20 mouse cellular contexts compared by ENCODE assay signal in the genomic region with DNA sequence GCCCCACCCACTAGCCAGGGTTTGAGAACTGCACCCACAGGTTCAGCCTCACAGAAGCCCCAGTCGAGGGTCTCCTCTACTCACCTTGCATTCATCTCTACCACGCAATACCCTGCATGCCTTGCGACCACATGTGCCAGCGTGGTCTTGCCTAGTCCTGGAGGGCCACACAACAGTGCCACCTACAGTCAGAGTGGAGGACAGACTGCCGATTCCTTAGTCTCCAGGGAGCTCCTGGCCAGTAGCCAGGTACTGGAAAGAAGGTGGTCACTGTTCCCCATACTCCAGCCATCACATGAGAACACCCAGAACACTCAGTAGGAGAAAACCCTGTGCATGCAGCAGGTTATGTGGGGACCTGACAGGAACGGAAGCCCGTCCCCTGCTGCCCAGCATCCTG. TPM values are rescaled to one million over a fixed set of nuclear protein-coding genes. Genes with fewer than 3 reads are reported as not detected.
DNase-seq lines count a peak whose midpoint lies in the region; ATAC-seq and TF ChIP-seq lines count a peak whose summit lies in the region.
"Had no signal": no experiment of that assay in that cellular context is flagged by ENCODE, and none has a peak within 500 bp of the region (broad histone marks: within the 10 kb centered on the region; RNA-seq: fewer than 3 reads in every experiment).

No protein-coding gene starts in this region.

- TF ChIP-seq EP300 in liver, postnatal 0 days (IDR thresholded peaks at IDR 0.05; ENCODE audit: low read depth), result no peak
- no peak for TF ChIP-seq EP300 in MEL (IDR thresholded peaks at IDR 0.05; ENCODE audit: low read depth in 1 of 2, low read length in 2 of 2)

- H3K4me2 ChIP-seq in hindbrain, embryonic 16.5 days (ENCODE audit: low read length), result no peak overlapping the region
- no peak overlapping the region for H3K4me2 ChIP-seq in liver, postnatal 0 days (ENCODE audit: low read depth, low read length)
- no peak overlapping the region for H3K4me2 ChIP-seq in liver, embryonic 12.5 days
- no peak overlapping the region for H3K4me2 ChIP-seq in embryonic facial prominence, embryonic 11.5 days (ENCODE audit: low read depth, low read length)
- H3K4me2 ChIP-seq: embryonic facial prominence, embryonic 12.5 days; heart, embryonic 12.5 days; hindbrain, embryonic 15.5 days; stomach, embryonic 15.5 days had no signal

- DNase-seq in hindbrain, embryonic 10.5 days (ENCODE audit: low spot score), result peak; percentile 15
- no peak for DNase-seq in liver, postnatal 0 days
- DNase-seq in MEL (ENCODE audit: low read depth, low spot score), result peak; percentile 54
- DNase-seq in embryonic facial prominence, embryonic 11.5 days (ENCODE audit: low spot score), result peak; percentile 15
- no peak for DNase-seq in c-Kit-positive CD71-positive TER-119-positive erythroid progenitor cells, embryonic 14.5 days (ENCODE audit: low spot score)
- DNase-seq in frontal cortex, postnatal 36 days (ENCODE audit: low spot score in 2 of 2), result no peak
- DNase-seq: adrenal gland, postnatal 36 days; cerebellum, adult 18-20 months; layer of hippocampus, postnatal 36 days; lung, postnatal 4 days; right cerebral cortex, postnatal 4 days had no signal

- H3K9me3 ChIP-seq in hindbrain, embryonic 10.5 days, result no peaks in the 10 kb centered on the region
- no peaks in the 10 kb centered on the region for H3K9me3 ChIP-seq in hindbrain, embryonic 16.5 days (ENCODE audit: control insufficient read depth, low read length)
- no peaks in the 10 kb centered on the region for H3K9me3 ChIP-seq in liver, postnatal 0 days (ENCODE audit: low read length)
- no peaks in the 10 kb centered on the region for H3K9me3 ChIP-seq in liver, embryonic 12.5 days (replicated peaks)
- H3K9me3 ChIP-seq in MEL (replicated peaks; ENCODE audit: insufficient read depth, low read length), result no peaks in the 10 kb centered on the region
- no peaks in the 10 kb centered on the region for H3K9me3 ChIP-seq in embryonic facial prominence, embryonic 11.5 days (replicated peaks; ENCODE audit: control insufficient read depth, low read length)
- H3K9me3 ChIP-seq: embryonic facial prominence, embryonic 12.5 days; forebrain, embryonic 10.5 days; heart, embryonic 12.5 days; hindbrain, embryonic 15.5 days; stomach, embryonic 15.5 days had no signal

- H3K27me3 ChIP-seq in hindbrain, embryonic 10.5 days (ENCODE audit: insufficient read depth, poor library complexity, severe bottlenecking), result peaks cover 5% of the 10 kb centered on the region
- no peaks in the 10 kb centered on the region for H3K27me3 ChIP-seq in hindbrain, embryonic 16.5 days (replicated peaks; ENCODE audit: control insufficient read depth, insufficient read depth, low read length)
- H3K27me3 ChIP-seq in liver, postnatal 0 days (ENCODE audit: insufficient read depth, low read length), result no peaks in the 10 kb centered on the region
- no peaks in the 10 kb centered on the region for H3K27me3 ChIP-seq in liver, embryonic 12.5 days (replicated peaks)
- H3K27me3 ChIP-seq in MEL (ENCODE audit: control insufficient read depth in 1 of 2, insufficient read depth in 2 of 2, low read length in 2 of 2), result no peaks in the 10 kb centered on the region
- H3K27me3 ChIP-seq in embryonic facial prominence, embryonic 11.5 days (ENCODE audit: control insufficient read depth, insufficient read depth, low read length), result no peaks in the 10 kb centered on the region
- H3K27me3 ChIP-seq: embryonic facial prominence, embryonic 12.5 days; hindbrain, embryonic 15.5 days; stomach, embryonic 15.5 days had no signal

- TF ChIP-seq RAD21 in MEL (IDR thresholded peaks at IDR 0.05; ENCODE audit: low read depth, low read length), result no peak

- ATAC-seq in hindbrain, embryonic 16.5 days, result no peak
- no peak for ATAC-seq in liver, postnatal 0 days
- no peak for ATAC-seq in liver, embryonic 12.5 days
- ATAC-seq in embryonic facial prominence, embryonic 11.5 days (replicated peaks; ENCODE audit: insufficient number of reproducible peaks, low FRiP score, low TSS enrichment, low read depth), result no peak

- peaks cover 43% of the 10 kb centered on the region for H3K4me1 ChIP-seq in hindbrain, embryonic 10.5 days (replicated peaks)
- peaks cover 17% of the 10 kb centered on the region for H3K4me1 ChIP-seq in hindbrain, embryonic 16.5 days (ENCODE audit: control insufficient read depth, insufficient read depth, low read depth, low read length)
- peaks cover 18% of the 10 kb centered on the region for H3K4me1 ChIP-seq in liver, postnatal 0 days (ENCODE audit: insufficient read depth)
- H3K4me1 ChIP-seq in liver, embryonic 12.5 days, result peaks cover 35% of the 10 kb centered on the region
- peaks cover 0 to 16% of the 10 kb centered on the region in 2 experiments; a peak in 2 of 4 replicates for H3K4me1 ChIP-seq in MEL (ENCODE audit: control insufficient read depth in 1 of 2, insufficient read depth in 2 of 2, low read length in 2 of 2)
- peaks cover 5% of the 10 kb centered on the region for H3K4me1 ChIP-seq in embryonic facial prominence, embryonic 11.5 days (ENCODE audit: control insufficient read depth, insufficient read depth, low read length)

- H3K36me3 ChIP-seq in hindbrain, embryonic 10.5 days, result peaks cover 72% of the 10 kb centered on the region
- H3K36me3 ChIP-seq in hindbrain, embryonic 16.5 days (ENCODE audit: control insufficient read depth, insufficient read depth, low read length), result no peaks in the 10 kb centered on the region; the same call in 1 of the 2 replicates
- H3K36me3 ChIP-seq in liver, postnatal 0 days (replicated peaks; ENCODE audit: insufficient read depth, low read length), result no peaks in the 10 kb centered on the region; the same call in none of the 2 replicates
- H3K36me3 ChIP-seq in liver, embryonic 12.5 days, result peaks cover 72% of the 10 kb centered on the region
- no peaks in the 10 kb centered on the region for H3K36me3 ChIP-seq in MEL (ENCODE audit: control insufficient read depth in 1 of 2, insufficient read depth in 2 of 2, low read length in 2 of 2)
- H3K36me3 ChIP-seq in embryonic facial prominence, embryonic 11.5 days (replicated peaks; ENCODE audit: control insufficient read depth, insufficient read depth, low read depth, low read length), result no peaks in the 10 kb centered on the region; the same call in 1 of the 2 replicates
- H3K36me3 ChIP-seq: hindbrain, embryonic 15.5 days had no signal

- H3K79me2 ChIP-seq in MEL (ENCODE audit: control insufficient read depth, insufficient read depth, low read length, poor library complexity), result peaks cover 8% of the 10 kb centered on the region

- H3K9ac ChIP-seq in hindbrain, embryonic 16.5 days (ENCODE audit: low read depth, low read length), result no peak overlapping the region
- no peak overlapping the region; the same call in 1 of the 2 replicates for H3K9ac ChIP-seq in liver, postnatal 0 days (replicated peaks)
- no peak overlapping the region for H3K9ac ChIP-seq in liver, embryonic 12.5 days
- H3K9ac ChIP-seq in MEL (ENCODE audit: control insufficient read depth, low read depth, low read length, poor library complexity, severe bottlenecking), result no peak overlapping the region
- no peak overlapping the region for H3K9ac ChIP-seq in embryonic facial prominence, embryonic 11.5 days (replicated peaks; ENCODE audit: low read length)
- H3K9ac ChIP-seq: embryonic facial prominence, embryonic 12.5 days; heart, embryonic 12.5 days; hindbrain, embryonic 15.5 days; stomach, embryonic 15.5 days had no signal

- peak overlapping the region; percentile 13; the same call in 1 of the 2 replicates for H3K4me3 ChIP-seq in hindbrain, embryonic 10.5 days
- no peak overlapping the region for H3K4me3 ChIP-seq in hindbrain, embryonic 16.5 days (ENCODE audit: low read length)
- no peak overlapping the region for H3K4me3 ChIP-seq in liver, postnatal 0 days (ENCODE audit: low read depth, low read length)
- no peak overlapping the region for H3K4me3 ChIP-seq in liver, embryonic 12.5 days
- H3K4me3 ChIP-seq in MEL (ENCODE audit: control insufficient read depth in 1 of 2, insufficient read depth in 1 of 2, low read depth in 2 of 2, low read length in 2 of 2), result no peak overlapping the region
- no peak overlapping the region for H3K4me3 ChIP-seq in embryonic facial prominence, embryonic 11.5 days (ENCODE audit: low read depth, low read length)
- H3K4me3 ChIP-seq: embryonic facial prominence, embryonic 12.5 days; forebrain, embryonic 10.5 days; heart, embryonic 12.5 days; hindbrain, embryonic 15.5 days; stomach, embryonic 15.5 days had no signal

- 79% methylated on average over 7 of the region's 7 CpGs for WGBS in hindbrain, embryonic 10.5 days
- WGBS in hindbrain, embryonic 16.5 days, result 87% methylated on average over 7 of the region's 7 CpGs
- WGBS in liver, postnatal 0 days (ENCODE audit: insufficient replicate concordance), result 86% methylated on average over 7 of the region's 7 CpGs
- 76% methylated on average over 7 of the region's 7 CpGs for WGBS in liver, embryonic 12.5 days (ENCODE audit: insufficient replicate concordance)
- 78% methylated on average over 7 of the region's 7 CpGs for whole genome bisulfite sequencing in embryonic facial prominence, embryonic 11.5 days

- no peak for TF ChIP-seq POLR2A in MEL (IDR thresholded peaks at IDR 0.05; ENCODE audit: control insufficient read depth in 1 of 2, insufficient read depth in 1 of 2, low read depth in 1 of 2, low read length in 2 of 2, poor library complexity in 1 of 2)

- no peak overlapping the region for H3K27ac ChIP-seq in hindbrain, embryonic 10.5 days
- H3K27ac ChIP-seq in hindbrain, embryonic 16.5 days (ENCODE audit: low read depth, low read length), result no peak overlapping the region
- H3K27ac ChIP-seq in liver, postnatal 0 days (ENCODE audit: low read depth), result no peak overlapping the region
- no peak overlapping the region for H3K27ac ChIP-seq in liver, embryonic 12.5 days
- no peak overlapping the region for H3K27ac ChIP-seq in MEL (ENCODE audit: control insufficient read depth, low read depth, low read length)
- H3K27ac ChIP-seq in embryonic facial prominence, embryonic 11.5 days (replicated peaks; ENCODE audit: low read depth, low read length), result no peak overlapping the region
- H3K27ac ChIP-seq: embryonic facial prominence, embryonic 12.5 days; forebrain, embryonic 10.5 days; hindbrain, embryonic 15.5 days; stomach, embryonic 15.5 days had no signal

- TF ChIP-seq CTCF in liver, postnatal 0 days (IDR thresholded peaks at IDR 0.05; ENCODE audit: low read depth), result peak; percentile 45
- peak; percentile 45 to 60 (median 55) for TF ChIP-seq CTCF in MEL (IDR thresholded peaks at IDR 0.05 in 2 of 3, conservative IDR thresholded peaks at IDR 0.05 in 1 of 3; ENCODE audit: control insufficient read depth in 1 of 3, insufficient read depth in 1 of 3, low read depth in 2 of 3, low read length in 3 of 3, poor library complexity in 1 of 3, severe bottlenecking in 1 of 3)

RNA-seq across cellular contexts. Expression of gene Chtf18, which starts 3.3 kb away (rescaled TPM):
- polyA plus RNA-seq in hindbrain, embryonic 10.5 days (2016; fragmentation: Nextera tagmentation; extraction: Ambion mirVana), result 47.2 and 60.4 TPM in 2 replicates
- 6.4 and 7.4 TPM in 2 replicates for polyA plus RNA-seq in hindbrain, embryonic 16.5 days (2015; fragmentation: Nextera tagmentation; extraction: Ambion mirVana)
- 7.4 TPM in 2 replicates for polyA plus RNA-seq in liver, postnatal 0 days (2015; fragmentation: Nextera tagmentation; extraction: Ambion mirVana)
- polyA plus RNA-seq in liver, embryonic 12.5 days (2016; fragmentation: Nextera tagmentation; extraction: Ambion mirVana), result 33.3 and 37.6 TPM in 2 replicates
- 29.9 and 35.5 TPM in 2 replicates for total RNA-seq in MEL (2012; rRNA removed)
- polyA plus RNA-seq in MEL (2012; ENCODE audit: insufficient read depth in 1 of 2, insufficient read length in 2 of 2, low read depth in 1 of 2, low replicate concordance in 2 of 2, missing spikeins in 1 of 2), result 10 to 100 TPM in 1 of 2 experiments, not detected in 1; 71.1 TPM
- polyA plus RNA-seq in embryonic facial prominence, embryonic 11.5 days (2014; fragmentation: Nextera tagmentation; extraction: Ambion mirVana), result 17.7 and 21.2 TPM in 2 replicates

RNA-seq across cellular contexts. Expression of gene Rpusd1, which starts 3.6 kb away (rescaled TPM):
- polyA plus RNA-seq in hindbrain, embryonic 10.5 days (2016; fragmentation: Nextera tagmentation; extraction: Ambion mirVana), result 22.2 and 24.8 TPM in 2 replicates
- 32.9 and 33.0 TPM in 2 replicates for polyA plus RNA-seq in hindbrain, embryonic 16.5 days (2015; fragmentation: Nextera tagmentation; extraction: Ambion mirVana)
- 3.8 and 3.9 TPM in 2 replicates for polyA plus RNA-seq in liver, postnatal 0 days (2015; fragmentation: Nextera tagmentation; extraction: Ambion mirVana)
- 8.8 and 10.3 TPM in 2 replicates for polyA plus RNA-seq in liver, embryonic 12.5 days (2016; fragmentation: Nextera tagmentation; extraction: Ambion mirVana)
- total RNA-seq in MEL (2012; rRNA removed), result 7.3 and 8.2 TPM in 2 replicates
- 10 to 100 TPM in 1 of 2 experiments, not detected in 1; 23.9 TPM for polyA plus RNA-seq in MEL (2012; ENCODE audit: insufficient read depth in 1 of 2, insufficient read length in 2 of 2, low read depth in 1 of 2, low replicate concordance in 2 of 2, missing spikeins in 1 of 2)
- 18.7 and 19.4 TPM in 2 replicates for polyA plus RNA-seq in embryonic facial prominence, embryonic 11.5 days (2014; fragmentation: Nextera tagmentation; extraction: Ambion mirVana)

RNA-seq across cellular contexts. Expression of gene Gng13, which starts 6.9 kb away (rescaled TPM):
- polyA plus RNA-seq in hindbrain, embryonic 10.5 days (2016; fragmentation: Nextera tagmentation; extraction: Ambion mirVana), result 2.4 and 4.4 TPM in 2 replicates
- 5.5 and 11.3 TPM in 2 replicates for polyA plus RNA-seq in hindbrain, embryonic 16.5 days (2015; fragmentation: Nextera tagmentation; extraction: Ambion mirVana)
- 0.39 TPM in 1 of 2 replicates, not detected in the other for polyA plus RNA-seq in liver, postnatal 0 days (2015; fragmentation: Nextera tagmentation; extraction: Ambion mirVana)
- 1.2 and 1.4 TPM in 2 replicates for polyA plus RNA-seq in liver, embryonic 12.5 days (2016; fragmentation: Nextera tagmentation; extraction: Ambion mirVana)
- 3.1 and 3.9 TPM in 2 replicates for total RNA-seq in MEL (2012; rRNA removed)
- under 1 TPM in 1 of 2 experiments, not detected in 1; 0.13 TPM for polyA plus RNA-seq in MEL (2012; ENCODE audit: insufficient read depth in 1 of 2, insufficient read length in 2 of 2, low read depth in 1 of 2, low replicate concordance in 2 of 2, missing spikeins in 1 of 2)
- 1.7 and 2.4 TPM in 2 replicates for polyA plus RNA-seq in embryonic facial prominence, embryonic 11.5 days (2014; fragmentation: Nextera tagmentation; extraction: Ambion mirVana)
- total RNA-seq: gastrocnemius, adult 8-10 months had no signal

RNA-seq across cellular contexts. Expression of gene Mslnl, which starts 11.9 kb away (rescaled TPM):
- not detected in 2 replicates for polyA plus RNA-seq in hindbrain, embryonic 10.5 days (2016; fragmentation: Nextera tagmentation; extraction: Ambion mirVana)
- polyA plus RNA-seq in hindbrain, embryonic 16.5 days (2015; fragmentation: Nextera tagmentation; extraction: Ambion mirVana), result not detected in 2 replicates
- polyA plus RNA-seq in liver, postnatal 0 days (2015; fragmentation: Nextera tagmentation; extraction: Ambion mirVana), result not detected in 2 replicates
- polyA plus RNA-seq in liver, embryonic 12.5 days (2016; fragmentation: Nextera tagmentation; extraction: Ambion mirVana), result not detected in 2 replicates
- total RNA-seq in MEL (2012; rRNA removed), result 0.08 TPM in 1 of 2 replicates, not detected in the other
- polyA plus RNA-seq in MEL (2012; ENCODE audit: insufficient read depth in 1 of 2, insufficient read length in 2 of 2, low read depth in 1 of 2, low replicate concordance in 2 of 2, missing spikeins in 1 of 2), result under 1 TPM in 1 of 2 experiments, not detected in 1; 0.08 TPM
- polyA plus RNA-seq in embryonic facial prominence, embryonic 11.5 days (2014; fragmentation: Nextera tagmentation; extraction: Ambion mirVana), result 0.10 TPM in 1 of 2 replicates, not detected in the other
- total RNA-seq: adrenal gland, postnatal 36 days; gastrocnemius, adult 8-10 months had no signal
- polyA plus RNA-seq: forebrain, embryonic 10.5 days; heart, embryonic 12.5 days; hindbrain, embryonic 15.5 days; kidney, embryonic 16.5 days; stomach, embryonic 15.5 days had no signal

RNA-seq across cellular contexts. Expression of gene Msln, which starts 30.3 kb away (rescaled TPM):
- 0.33 TPM in 1 of 2 replicates, not detected in the other for polyA plus RNA-seq in hindbrain, embryonic 10.5 days (2016; fragmentation: Nextera tagmentation; extraction: Ambion mirVana)
- polyA plus RNA-seq in hindbrain, embryonic 16.5 days (2015; fragmentation: Nextera tagmentation; extraction: Ambion mirVana), result 0.52 and 0.76 TPM in 2 replicates
- polyA plus RNA-seq in liver, postnatal 0 days (2015; fragmentation: Nextera tagmentation; extraction: Ambion mirVana), result 12.3 and 14.7 TPM in 2 replicates
- polyA plus RNA-seq in liver, embryonic 12.5 days (2016; fragmentation: Nextera tagmentation; extraction: Ambion mirVana), result 0.26 and 0.30 TPM in 2 replicates
- not detected in 2 replicates for total RNA-seq in MEL (2012; rRNA removed)
- polyA plus RNA-seq in MEL (2012; ENCODE audit: insufficient read depth in 1 of 2, insufficient read length in 2 of 2, low read depth in 1 of 2, low replicate concordance in 2 of 2, missing spikeins in 1 of 2), result not detected
- polyA plus RNA-seq in embryonic facial prominence, embryonic 11.5 days (2014; fragmentation: Nextera tagmentation; extraction: Ambion mirVana), result 0.63 TPM in 1 of 2 replicates, not detected in the other
- polyA plus RNA-seq: forebrain, embryonic 10.5 days; hindbrain, embryonic 15.5 days had no signal

Comparison
In these comparisons a context has a peak if more than half of its experiments do, and no peak if none do; other contexts are left out.
1. DNase-seq: peak in hindbrain, embryonic 10.5 days (single experiment), MEL (single experiment) and embryonic facial prominence, embryonic 11.5 days (single experiment); none in liver, postnatal 0 days (single experiment), c-Kit-positive CD71-positive TER-119-positive erythroid progenitor cells, embryonic 14.5 days (single experiment) and frontal cortex, postnatal 36 days (0 of 2).